Mouse (Mus musculus) R1 (cell line): ENCODE results near the gene Adgrv1.
A peak's percentile ranks its signal among the peaks of the same experiment; 100 is the strongest.

Experiments
- DNase-seq: peaks from one replicate; pipeline ENCODE4 v3.0.0-alpha.2; 2018; ENCODE audit warnings: low read depth, low spot score

Adgrv1 gene

DNA sequence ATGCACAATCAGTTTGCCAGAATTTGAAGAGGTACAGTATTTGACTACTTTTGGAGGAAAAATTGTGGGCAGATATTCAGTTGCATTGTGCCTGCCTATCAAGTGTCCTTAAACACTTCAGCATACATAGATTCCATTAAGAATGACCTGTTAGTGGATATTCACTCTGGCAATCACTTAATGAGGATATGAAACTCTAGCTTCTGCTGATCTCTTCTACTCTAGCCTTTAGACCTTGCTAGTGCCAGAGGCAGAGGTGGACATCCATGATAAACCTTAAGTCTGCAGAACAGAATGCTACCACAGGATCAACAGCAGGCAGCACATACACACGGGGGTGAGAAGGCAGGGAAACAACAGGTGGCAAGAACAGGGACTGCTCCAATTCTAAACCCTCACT is 488.5 kb downstream of the Adgrv1 start:
- DNase-seq = no peak

DNA sequence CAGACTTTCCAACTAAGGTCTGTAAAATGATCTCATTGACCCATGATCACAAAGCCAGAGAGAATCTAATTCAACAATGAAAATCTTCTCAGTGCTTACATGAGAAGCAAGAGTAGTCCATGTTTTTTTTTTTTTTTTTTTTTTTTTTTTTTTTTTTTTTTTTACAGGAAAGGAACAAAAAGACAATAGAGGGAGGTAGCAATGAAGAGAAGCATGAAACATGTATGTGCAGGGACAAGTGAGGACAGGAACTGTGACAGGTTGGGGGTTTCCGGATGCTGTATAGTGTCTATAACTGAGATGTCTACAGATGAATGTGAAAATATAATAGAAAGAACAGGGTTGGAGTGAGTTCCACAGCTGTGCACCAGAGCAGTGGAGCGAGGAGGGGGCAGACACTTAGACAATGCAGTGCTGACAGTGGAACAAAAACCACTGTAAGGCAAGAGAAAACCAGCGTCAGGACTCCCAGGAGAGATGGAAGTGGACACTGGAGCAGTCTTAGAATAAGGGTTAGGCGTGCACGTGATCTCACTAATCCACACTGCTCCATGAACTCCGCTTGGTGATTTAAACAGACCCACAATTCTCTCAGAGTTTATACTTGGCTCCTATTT is 490.6 kb downstream of the Adgrv1 start:
- DNase-seq = no peak

DNA sequence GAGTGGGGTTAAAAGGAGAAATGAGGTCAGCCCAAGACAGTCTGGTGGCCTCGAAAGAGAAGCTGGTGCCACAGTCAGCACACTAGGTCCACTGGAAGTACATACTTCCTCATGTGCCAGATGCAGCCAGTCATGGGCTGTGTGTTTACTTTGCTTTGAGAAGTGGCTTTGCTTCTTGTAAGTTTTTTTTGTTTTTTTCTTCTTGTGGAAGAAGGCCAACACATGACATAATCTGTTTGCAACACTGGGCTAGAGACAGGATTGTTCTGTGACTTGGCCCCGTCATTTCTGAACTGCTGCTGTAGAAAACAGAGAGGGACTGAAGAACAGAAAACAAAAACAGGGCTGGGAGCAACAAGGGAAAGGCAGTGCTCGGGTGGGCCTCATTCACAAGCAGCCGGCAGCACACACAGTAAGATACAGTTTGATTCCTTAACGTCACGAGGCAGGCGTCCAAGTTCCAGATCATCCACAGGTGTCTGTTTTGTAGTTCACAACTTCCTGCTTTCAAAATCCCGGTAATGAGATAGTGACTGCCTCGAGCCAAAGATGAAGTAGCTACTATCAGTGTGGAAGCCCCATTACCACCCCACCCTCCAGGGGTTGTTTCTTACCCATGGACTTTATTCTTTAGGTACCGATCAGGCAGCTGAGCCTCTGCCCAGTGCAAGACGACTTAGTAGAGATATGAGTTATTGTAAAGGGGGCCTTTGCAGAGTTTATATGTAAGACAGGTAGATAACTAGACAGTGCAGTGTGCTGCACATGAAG is 496.1 kb downstream of the Adgrv1 start:
- DNase-seq = no peak

DNA sequence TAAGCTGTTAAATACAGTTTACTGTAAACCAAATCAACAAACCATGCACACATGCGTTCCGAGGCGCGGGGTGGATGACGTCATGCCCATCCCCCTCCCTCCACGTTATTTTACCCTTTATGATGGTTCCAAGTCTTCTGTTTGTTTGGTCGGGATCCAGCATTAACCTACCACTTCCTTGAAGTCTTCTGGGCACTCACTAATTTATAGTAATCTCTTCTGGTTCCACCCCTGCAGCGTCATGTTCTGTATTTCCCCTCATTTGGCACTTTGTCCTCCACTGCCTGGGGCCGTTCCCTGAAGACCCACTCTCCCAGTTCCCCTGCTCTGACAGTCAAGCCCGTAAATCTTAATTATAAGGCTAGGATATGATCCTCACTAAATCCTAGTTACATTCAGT is 497.0 kb downstream of the Adgrv1 start:
- DNase-seq = no peak

DNA sequence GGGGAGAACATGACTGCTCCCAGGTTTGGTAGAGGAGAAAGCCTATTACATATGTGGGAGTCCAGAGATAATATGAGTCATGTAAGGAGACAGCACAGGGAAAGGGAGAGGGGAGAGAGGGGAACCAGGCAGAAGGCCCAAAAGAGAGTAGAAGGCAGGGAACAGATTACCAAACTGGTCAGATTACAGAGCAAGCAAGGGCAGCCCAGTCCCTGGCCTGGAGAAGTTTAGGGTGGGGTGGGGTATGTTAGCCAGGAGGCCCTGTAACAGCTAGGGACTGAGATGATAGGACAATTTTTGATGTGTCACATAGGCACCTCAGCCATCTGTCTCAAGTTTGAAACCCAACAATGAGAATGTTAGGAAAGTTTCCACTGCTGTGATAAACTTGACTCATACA is 498.5 kb downstream of the Adgrv1 start:
- DNase-seq = no peak

DNA sequence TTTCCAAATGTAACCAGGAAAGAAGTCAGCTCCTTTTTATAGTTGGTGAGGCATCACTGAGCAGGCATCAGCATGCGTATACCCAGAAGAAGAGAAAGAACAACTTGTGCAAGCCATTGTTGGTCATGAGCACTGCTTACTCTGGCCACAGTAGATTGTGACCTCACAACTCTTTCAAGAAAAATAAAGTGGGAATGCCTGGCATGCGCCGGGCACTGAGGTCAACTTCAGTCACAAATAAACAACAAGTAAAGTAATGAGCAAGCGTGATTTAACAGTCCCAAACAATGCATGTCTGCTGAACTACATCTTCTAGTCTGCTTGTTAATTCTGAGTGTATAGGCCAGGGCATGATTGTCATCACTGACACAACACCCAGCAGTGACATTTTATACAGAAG is 499.6 kb downstream of the Adgrv1 start:
- DNase-seq = no peak

DNA sequence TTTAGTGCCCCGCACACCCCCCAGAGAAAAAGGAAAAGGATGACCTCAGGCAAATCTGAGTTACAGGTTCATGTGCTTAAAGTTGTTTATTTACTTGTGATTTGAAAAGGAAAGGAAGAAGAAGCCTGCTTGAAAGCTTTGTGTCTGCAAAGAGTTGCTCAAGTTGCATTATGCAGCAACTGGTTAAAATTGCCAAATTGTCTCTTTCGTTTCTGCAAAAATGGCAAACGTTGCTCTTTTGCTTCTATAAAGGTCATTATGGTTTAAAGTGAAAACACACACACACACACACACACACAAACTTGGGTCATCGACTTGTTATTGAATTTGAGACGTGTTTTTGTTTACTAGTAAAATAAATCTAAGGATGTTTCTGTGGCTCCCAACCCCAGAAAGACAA is 500.3 kb downstream of the Adgrv1 start:
- DNase-seq = no peak

DNA sequence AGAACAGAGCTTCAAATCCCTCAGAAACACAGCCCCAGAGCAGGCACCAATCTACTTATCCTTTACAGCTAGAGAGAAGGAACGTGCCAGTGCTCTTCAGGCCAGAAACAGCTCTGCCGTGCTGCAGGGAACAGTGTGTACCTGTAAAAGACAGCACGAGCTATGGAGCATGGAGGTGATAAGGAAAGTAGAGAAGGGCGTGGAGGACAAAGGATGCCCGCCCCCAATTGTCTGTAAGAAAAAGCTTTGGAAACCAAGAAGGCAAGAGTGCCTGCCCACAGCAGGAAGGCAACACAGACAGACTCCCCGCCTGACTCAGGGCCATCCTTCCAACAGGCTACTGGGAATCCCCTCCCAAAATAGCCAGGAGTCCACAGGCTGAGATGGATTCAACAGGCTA is 501.1 kb downstream of the Adgrv1 start:
- DNase-seq = peak; percentile 43

DNA sequence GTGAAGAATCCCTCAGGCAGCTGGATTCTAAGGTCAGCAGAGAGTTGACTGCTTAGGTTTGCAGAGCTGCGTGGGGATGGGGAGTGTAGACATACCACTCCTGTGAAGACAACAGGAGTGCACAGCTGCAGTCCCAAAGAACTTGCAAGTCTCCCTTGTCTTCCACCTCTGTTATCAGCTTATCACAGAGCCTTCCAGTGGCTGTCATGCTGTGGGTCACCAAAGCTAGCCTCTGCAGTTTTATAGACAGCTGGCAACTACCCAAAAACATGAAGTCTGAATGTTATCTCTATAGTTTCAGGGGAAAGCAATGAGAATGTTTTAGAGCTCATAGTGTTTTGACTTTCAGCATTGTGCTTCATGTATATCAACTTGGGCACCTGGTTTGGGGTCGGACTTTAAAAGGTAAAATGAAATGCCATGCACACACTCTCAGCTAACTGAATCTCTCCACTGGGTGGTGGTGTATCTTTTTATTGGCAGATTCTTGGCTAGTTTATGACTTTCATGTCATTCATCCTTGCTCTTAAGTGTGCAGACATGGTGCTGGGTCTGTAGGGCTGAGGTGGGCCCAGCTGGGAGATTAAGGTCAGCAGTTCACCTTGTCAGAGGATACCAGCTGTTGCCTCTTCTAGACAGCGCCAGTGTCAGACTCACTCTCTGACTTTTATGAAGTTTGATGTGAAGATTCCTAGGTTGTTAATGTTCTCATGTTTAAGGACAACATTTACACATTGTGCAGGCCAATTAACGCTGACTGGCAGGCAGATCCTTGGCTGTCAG is 502.0 kb downstream of the Adgrv1 start:
- no peak for DNase-seq

DNA sequence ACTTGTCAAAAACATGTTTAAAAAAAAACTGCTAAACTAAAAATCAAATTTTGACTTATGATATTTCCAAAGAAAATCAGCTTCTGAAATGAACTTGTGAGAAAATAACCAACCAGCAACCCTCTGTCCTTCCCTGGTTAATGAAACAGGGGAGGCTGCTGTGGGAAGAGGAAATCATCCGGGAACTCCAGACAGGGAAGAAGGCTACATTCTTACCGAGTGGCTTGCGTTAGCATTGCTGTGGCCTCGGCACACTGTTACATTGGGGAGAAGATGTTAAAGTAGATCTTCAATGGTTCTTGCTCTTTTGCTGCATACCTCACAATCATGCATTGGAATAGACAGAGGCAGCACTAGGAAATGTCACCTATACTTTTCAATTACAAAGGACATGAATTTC is 507.1 kb downstream of the Adgrv1 start:
- DNase-seq = no peak

DNA sequence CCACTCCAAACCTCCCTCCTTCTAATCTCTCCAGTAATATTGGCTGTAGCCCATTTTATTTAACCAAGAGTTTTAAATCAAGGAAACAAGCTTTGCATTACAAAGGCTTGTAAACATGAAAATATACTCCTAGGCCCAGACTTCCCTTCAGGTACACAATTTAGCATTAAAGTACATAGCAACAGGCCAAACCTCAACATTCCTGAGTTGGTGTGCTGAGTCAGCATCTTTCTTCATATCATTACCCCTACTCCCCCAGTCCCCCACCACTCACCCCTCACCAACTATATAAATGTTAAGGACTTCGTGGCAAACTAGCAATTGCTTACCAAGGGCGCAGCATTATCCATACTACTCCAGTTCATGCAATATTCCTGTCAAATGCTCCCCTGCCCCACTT is 510.7 kb downstream of the Adgrv1 start:
- no peak for DNase-seq

DNA sequence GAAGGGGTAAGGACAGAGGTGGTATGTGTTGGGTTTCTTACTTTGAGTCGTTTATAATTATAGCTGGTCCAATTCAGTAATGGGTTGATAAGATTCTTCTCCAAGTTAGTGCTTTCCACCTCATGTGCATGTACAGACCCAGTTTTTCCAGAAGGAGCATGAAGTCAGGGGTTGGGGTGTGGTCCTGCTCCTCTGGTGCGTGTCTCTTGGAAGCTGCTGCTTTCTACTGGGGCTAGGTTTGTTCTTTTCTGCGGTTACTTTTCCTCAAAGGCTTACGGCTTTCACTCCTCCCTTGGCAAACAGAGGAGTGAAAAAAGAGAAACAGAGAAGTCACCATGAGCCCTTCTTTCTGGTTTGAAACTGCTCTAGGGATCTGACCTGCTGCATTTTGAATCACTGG is 522.5 kb downstream of the Adgrv1 start:
- DNase-seq = no peak

DNA sequence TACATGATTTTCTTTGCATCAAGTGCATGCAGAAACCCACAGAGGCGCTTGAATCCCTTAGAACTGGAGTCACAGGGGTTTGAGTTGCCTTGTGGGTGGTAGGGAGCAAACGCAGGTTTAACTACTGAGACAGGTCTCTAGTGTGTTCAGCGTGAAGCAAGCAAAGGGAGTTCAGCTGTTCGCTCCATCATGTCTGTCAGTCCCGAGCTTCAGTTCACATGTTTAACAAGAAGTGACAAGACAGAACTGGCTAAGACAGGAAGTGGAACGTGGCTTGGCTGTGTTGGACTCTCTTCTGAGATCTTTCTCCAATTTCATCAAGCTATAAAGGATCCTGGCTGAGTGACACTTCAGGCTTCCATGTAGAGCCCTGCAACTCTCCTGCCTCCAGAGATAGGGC is 523.3 kb downstream of the Adgrv1 start:
- no peak for DNase-seq

DNA sequence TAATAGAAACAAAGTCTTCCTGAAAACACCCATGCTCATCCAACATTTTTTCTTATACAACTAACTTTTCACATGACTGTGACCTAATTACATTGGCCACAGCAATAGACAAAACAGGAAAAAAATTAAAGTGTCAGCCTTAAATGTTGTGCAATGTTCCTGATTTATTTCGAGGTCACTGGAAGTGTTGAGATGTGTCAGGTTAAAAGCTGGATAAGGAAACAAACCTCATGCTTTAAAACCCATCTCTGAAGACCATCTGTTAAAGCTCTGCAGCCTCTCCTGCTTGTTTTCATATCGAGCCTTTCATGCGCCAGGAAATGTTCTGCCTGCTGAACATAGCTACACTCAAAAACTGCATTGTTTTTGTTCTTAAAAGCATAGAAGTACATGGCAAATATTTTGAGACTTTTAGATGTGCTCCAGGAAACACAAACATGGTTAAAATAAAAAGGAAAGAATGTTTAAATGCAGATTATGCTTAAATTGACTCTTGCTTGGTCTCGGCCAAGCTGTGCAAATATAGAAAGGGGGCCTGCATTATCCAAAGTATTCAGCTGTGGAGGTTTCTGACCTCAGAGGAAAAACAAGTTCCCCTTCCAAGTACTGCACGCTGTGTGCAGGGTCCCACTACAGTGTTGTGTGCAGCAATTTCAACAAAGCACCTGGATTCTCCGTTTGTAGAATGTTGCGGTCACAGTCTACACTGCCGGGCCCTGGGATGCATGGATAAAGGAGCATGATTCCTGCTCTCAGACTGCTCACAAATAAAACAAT is 524.2 kb downstream of the Adgrv1 start:
- no peak for DNase-seq

DNA sequence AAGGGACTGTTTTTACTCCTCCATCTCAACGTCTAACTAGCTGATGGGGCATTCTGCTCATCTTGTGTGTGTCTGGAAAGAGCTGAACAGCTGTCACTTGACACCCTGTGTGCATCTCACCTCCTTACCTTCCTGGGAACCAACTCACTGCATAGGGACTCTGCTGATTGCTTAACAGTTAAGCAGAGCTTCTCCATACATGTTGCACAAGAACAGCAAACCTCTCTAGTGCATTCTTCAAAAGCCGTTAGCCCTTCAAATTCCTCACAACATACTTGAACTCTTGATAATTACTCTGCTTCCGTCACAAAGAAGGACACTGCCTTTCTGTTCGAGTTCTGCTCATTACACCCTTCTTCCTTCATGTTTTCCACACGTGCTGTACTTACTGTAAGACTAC is 525.5 kb downstream of the Adgrv1 start:
- DNase-seq = no peak

DNA sequence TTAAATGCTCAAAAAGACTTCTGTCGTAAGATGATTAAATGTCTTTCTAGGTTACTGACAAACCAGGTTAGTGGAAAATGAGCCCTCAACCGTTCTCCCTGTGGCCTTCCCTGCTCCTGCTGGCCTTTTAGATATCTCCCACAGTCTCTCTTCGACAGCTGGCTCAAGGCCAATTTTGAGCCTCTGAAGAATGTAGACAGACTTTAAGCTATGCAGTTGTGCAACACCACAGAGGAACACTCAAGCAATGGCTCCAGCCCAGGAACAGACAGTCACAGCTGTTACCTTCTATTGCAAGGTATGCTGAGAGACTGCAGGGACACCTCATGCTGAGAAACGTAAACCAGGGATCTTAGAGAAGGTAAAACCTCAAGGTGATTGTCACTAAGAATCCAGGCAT is 529.2 kb downstream of the Adgrv1 start:
- no peak for DNase-seq

DNA sequence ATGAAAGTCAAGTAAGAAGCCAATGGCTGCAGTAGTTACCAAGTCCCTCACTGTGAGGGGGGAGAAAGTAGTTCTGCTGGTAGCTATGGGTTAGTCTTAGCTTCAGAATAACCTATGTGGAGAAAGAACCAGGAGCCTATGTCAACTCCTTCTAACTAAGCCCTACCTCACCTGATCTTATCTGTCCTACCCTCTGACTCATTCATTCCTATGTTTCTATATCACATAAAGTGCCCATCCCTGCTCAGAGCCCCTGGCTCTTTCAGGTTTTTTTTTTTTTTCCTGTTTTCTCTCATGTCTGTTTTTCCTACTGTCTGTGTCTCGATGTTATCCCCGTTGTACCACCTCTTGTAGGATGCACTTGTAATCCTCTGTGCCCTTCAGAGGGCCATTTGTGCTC is 536.5 kb downstream of the Adgrv1 start:
- no peak for DNase-seq

DNA sequence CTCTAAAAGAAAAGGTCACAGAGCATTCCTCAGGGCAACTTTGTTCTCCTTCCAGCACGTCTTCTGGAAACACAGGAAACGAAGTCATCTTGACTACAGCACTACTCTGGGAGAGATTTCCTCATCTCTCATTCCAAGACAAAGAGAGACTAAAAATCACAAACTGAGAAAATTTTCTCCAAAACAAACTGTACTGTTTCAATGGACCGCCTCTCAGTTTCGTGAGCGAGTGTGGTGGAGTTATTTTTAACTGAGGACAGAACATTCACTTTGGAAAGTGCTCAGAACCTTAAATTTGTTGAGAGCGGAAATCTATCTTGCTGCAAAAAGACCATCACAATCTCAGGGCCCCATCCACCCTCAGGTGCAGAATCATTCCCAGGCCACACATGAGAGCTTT is 538.4 kb downstream of the Adgrv1 start:
- DNase-seq = no peak

DNA sequence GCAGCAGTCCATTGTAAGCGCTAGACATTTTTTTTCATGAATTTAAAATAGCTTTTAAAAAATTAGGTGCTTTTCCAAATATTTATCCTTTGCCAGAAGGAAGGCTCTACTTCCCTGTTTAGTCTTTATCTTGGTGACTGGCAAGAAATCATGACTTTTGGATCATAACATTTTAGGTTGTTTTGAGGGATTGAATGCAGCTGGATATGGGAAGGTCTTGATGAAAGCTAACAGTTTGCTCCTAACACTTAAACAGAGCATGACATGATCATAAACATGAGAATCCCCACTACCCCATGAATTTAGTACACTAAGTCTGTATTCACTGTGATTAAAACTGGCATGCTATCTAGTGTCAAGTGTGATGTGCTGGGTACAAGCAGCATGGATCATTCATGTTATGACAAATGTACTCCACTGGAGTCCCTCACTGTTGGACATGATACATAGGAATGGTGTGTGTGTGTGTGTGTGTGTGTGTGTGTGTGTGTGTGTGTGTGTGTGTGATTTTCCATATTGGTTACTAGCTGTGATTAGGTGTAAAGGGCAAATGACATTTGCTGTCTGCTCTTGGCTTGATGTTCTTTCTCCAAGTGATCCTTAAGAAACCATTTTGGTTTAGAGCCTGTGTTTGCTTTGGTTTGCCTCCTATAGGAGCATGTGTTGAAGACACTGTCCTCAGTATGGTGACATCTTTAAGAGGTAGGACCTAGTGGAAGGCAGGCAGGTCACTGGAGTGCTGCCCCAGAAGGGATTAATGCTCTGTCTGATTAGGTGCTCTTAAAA is 542.7 kb downstream of the Adgrv1 start:
- no peak for DNase-seq

DNA sequence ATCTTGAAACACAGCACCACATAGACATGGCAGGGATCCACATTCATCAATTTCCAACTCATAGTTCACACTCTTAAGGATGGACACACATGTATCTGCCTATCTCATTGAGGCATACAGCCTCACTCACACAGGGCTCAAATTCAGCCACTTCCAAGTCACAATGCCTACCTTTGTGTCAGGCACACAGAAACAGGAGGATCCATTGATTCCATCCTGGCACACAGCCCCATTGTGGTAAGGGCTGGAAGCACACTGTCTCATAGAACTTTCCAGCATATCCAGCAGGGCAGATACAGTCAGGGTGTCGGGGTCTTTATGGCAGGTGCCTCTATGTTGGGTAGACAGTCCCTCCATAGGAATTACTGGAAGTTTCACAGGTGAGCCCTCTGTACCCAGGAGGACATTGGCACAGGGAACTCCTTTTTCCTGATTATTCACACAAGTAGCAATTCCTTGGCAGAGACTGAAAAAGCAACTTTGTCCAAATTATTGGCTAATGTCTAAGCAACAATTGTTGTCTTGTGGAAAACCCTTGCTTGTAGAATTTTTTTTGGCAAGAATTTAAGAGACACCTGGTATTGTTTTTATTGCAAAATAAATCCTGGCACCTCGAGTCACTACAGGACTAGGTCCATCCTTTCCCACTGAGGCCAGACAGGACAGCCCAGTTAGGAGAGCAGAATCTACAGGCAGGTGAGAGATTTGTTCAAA is 545.8 kb downstream of the Adgrv1 start:
- DNase-seq = no peak

DNA sequence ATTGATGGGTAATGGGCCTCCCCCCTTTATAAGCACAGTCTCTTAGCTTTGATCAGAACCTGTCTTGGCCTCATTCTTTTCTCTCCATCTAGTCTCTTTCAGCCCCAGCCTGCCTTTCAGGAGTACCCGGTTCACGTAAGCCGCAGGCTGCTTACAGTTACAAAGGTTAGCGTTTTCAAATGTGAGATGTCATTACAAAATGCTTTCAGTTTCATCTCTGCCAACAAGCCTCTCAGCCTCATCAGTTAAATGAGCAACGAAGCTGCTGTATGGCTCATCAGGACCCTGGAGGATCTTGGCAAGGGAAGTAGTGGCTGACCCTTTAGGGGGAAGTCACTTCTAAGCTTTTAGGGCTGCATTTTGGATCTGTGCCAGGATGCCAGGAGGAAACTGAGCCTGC is 560.7 kb downstream of the Adgrv1 start:
- DNase-seq = no peak
